Mouse (Mus musculus) neural tube, embryonic 12.5 days (tissue): ENCODE measurements around the gene Slc6a16. TPM values are rescaled to one million over a fixed set of nuclear protein-coding genes. Genes with fewer than 3 reads are reported as not detected.

Experiments
- ATAC-seq: fragments of 200-750 bp; cut with Nextera tagmentation; 2 replicates; pipeline ENCODE4 v1.8.0; 2017; ENCODE audit warnings: low read depth, mild to moderate bottlenecking, moderate TSS enrichment, moderate library complexity; ENCODE audit not compliant: low FRiP score
- H3K27ac ChIP-seq: fragments of 300-500 bp; sonication (generic); 2 replicates; pipeline ENCODE4 v1.5.1; 2016
- H3K27me3 ChIP-seq: fragments of 300-500 bp; sonication (generic); replicated peaks from 2 replicates; pipeline ENCODE4 v1.6.1; 2016; ENCODE audit warnings: mild to moderate bottlenecking
- H3K36me3 ChIP-seq: fragments of 300-500 bp; sonication (generic); 2 replicates; pipeline ENCODE4 v1.6.1; 2016; ENCODE audit warnings: mild to moderate bottlenecking
- H3K4me1 ChIP-seq: fragments of 300-500 bp; sonication (generic); 2 replicates; pipeline ENCODE4 v1.6.1; 2016
- H3K4me2 ChIP-seq: fragments of 300-500 bp; sonication (generic); replicated peaks from 2 replicates; pipeline ENCODE4 v1.6.1; 2016; ENCODE audit warnings: mild to moderate bottlenecking
- H3K4me3 ChIP-seq: fragments of 300-500 bp; sonication (generic); 2 replicates; pipeline ENCODE4 v1.5.1; 2016
- H3K9ac ChIP-seq: fragments of 300-500 bp; sonication (generic); 2 replicates; pipeline ENCODE4 v1.6.1; 2016; ENCODE audit warnings: mild to moderate bottlenecking
- H3K9me3 ChIP-seq: fragments of 300-500 bp; sonication (generic); 2 replicates; pipeline ENCODE4 v1.6.1; 2016; ENCODE audit warnings: mild to moderate bottlenecking
- WGBS: fragments of 180-500 bp; shearing (Covaris S2); methylation state at CpG from one replicate; pipeline ENCODE4 v1.1.7; 2016; 5-methylcytosine and 5-hydroxymethylcytosine counted together
- polyA plus RNA-seq: library from polyadenylated mRNA; unstranded; fragments of >200 nt; fragmentation: Nextera tagmentation; extraction: Ambion mirVana; gene quantifications from 2 replicates; pipeline ENCODE4 v1.2.1, GENCODE M21; 2016

Slc6a16 gene
- polyA plus RNA-seq, result 0.20 TPM in 1 of 2 replicates, not detected in the other

GRCm38 (mm10) chr7:45240633-45241388 lies at the start of gene Slc6a16:
TSS of gene Slc6a16 (plus strand) at chr7:45241085.
- Histone ChIP-seq H3K4me1 (peaks cover 8% of the 10 kb centered on the region), H3K4me3 (peak within 1 kb of the TSS; percentile 31), H3K36me3 (no peaks in the 10 kb centered on the region), H3K27ac (no peak within 1 kb of the TSS), H3K27me3 (peaks cover 41% of the 10 kb centered on the region), H3K9me3 (no peaks in the 10 kb centered on the region), H3K9ac (peak within 1 kb of the TSS; percentile 44), H3K4me2 (peak within 1 kb of the TSS; percentile 62)
- no peak for ATAC-seq
- 8% methylated on average over 51 of the region's 53 CpGs for WGBS

- no peak for ATAC-seq
Measured at GRCm38 (mm10) chr7:45191161-45191560, 49.7 kb upstream of the Slc6a16 start.

DNA sequence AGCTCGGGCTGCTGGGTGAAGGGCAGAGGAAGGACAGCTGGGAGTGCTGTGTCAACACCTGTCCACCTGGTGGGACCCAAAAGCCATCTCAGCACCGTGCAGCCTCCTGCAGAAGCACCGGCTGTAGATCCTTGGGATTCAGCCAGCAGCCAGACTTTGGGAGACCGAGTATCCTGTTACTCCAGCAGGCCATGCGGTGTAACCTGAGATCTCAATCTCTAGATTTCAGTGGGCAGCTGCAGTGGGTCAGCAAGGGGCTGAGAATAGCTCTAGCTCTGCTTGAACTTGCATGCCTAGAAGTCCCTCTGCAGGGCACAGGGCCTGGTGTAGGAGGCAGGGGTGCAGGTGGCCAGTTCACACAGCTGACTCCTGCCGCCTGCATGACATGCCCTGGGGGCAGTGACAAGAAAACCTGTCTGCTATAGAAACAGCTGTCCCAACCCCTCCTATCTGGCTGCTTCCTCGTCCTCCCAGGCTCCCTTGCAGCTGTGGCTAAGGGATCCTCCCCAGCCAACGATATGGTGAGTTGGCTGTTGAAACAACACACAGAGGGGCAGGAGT lies 49.0 kb upstream of the Slc6a16 start:
- ATAC-seq, result no peak
- Histone ChIP-seq H3K4me1 (peaks cover 7% of the 10 kb centered on the region), H3K4me2 (no peak overlapping the region), H3K36me3 (no peaks in the 10 kb centered on the region), H3K27ac (no peak overlapping the region), H3K27me3 (peaks cover 31% of the 10 kb centered on the region), H3K4me3 (no peak overlapping the region), H3K9me3 (no peaks in the 10 kb centered on the region), H3K9ac (no peak overlapping the region)
- 21% methylated on average over 8 of the region's 8 CpGs for WGBS

More at GRCm38 (mm10) chr7:45191161-45191560, 49.7 kb upstream of the Slc6a16 start:
- H3K4me1 ChIP-seq, result peaks cover 7% of the 10 kb centered on the region
- H3K9me3 ChIP-seq, result no peaks in the 10 kb centered on the region
- 80% methylated on average over 2 of the region's 2 CpGs for WGBS
- no peaks in the 10 kb centered on the region for H3K36me3 ChIP-seq
- H3K9ac ChIP-seq, result no peak overlapping the region
- peaks cover 35% of the 10 kb centered on the region for H3K27me3 ChIP-seq
- H3K27ac ChIP-seq, result no peak overlapping the region
- H3K4me3 ChIP-seq, result no peak overlapping the region
- no peak overlapping the region for H3K4me2 ChIP-seq

DNA sequence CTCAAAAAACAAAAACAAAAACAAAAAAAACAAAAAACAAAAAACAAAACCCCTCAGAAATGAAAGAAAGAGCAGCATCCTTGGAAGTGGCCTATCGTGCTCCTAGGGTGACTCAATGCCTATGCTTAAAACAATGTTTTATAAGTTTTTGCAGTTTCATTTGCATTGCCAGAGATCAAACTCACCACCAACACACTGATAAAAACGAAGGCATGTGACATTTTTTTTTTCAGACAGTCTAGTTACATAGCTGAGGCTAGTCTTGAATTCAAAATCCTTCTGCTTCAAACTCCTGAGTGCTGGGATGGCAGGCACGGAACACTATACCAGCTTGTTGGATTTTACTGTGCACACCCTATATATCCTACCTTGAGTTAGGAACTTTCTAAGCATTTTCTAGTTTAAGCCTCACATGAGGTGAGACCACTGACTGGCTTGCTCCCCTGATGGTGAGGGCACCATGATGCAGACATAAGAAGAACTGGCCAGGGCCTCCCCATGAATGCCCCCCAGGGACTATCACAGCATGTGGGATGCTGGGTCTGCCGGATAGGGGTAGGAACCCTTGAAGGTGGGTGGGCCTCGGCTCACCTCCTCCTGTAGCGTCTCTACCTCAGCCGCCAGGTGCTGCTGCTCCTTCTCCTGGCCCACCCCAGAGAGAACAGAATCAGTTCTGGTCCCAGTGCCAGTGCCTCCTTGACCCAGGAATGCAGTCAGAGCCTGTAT lies 48.1 kb upstream of the Slc6a16 start:
- H3K36me3 ChIP-seq, result no peaks in the 10 kb centered on the region
- H3K27ac ChIP-seq, result no peak overlapping the region
- H3K4me2 ChIP-seq, result no peak overlapping the region
- peaks cover 28% of the 10 kb centered on the region for H3K27me3 ChIP-seq
- H3K9me3 ChIP-seq, result no peaks in the 10 kb centered on the region
- no peak for ATAC-seq
- H3K4me3 ChIP-seq, result no peak overlapping the region
- 85% methylated on average over 7 of the region's 7 CpGs for WGBS
- no peak overlapping the region for H3K9ac ChIP-seq
- H3K4me1 ChIP-seq, result peaks cover 7% of the 10 kb centered on the region

DNA sequence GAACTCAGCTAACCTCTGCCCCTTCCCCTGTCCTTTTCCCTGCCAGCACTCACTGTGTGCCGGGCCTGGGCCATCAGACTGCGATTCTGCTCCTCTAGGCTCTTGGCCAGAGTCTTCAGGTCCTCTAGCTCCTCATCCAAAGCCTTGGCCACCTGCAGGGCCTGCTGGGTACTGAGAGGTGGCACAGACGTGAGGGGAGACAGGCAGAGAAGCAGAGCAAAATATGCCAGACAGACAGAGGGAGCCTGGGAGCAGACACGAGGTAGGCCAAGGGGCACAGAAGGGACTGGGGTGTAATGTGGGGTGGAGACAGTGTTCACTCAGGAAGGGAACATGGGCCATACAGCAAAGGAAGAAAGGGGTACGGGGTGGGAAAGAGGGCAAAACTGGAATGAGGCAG lies 47.5 kb upstream of the Slc6a16 start:
- no peak overlapping the region for H3K27ac ChIP-seq
- H3K27me3 ChIP-seq, result peaks cover 23% of the 10 kb centered on the region; the same call in 1 of the 2 replicates

DNA sequence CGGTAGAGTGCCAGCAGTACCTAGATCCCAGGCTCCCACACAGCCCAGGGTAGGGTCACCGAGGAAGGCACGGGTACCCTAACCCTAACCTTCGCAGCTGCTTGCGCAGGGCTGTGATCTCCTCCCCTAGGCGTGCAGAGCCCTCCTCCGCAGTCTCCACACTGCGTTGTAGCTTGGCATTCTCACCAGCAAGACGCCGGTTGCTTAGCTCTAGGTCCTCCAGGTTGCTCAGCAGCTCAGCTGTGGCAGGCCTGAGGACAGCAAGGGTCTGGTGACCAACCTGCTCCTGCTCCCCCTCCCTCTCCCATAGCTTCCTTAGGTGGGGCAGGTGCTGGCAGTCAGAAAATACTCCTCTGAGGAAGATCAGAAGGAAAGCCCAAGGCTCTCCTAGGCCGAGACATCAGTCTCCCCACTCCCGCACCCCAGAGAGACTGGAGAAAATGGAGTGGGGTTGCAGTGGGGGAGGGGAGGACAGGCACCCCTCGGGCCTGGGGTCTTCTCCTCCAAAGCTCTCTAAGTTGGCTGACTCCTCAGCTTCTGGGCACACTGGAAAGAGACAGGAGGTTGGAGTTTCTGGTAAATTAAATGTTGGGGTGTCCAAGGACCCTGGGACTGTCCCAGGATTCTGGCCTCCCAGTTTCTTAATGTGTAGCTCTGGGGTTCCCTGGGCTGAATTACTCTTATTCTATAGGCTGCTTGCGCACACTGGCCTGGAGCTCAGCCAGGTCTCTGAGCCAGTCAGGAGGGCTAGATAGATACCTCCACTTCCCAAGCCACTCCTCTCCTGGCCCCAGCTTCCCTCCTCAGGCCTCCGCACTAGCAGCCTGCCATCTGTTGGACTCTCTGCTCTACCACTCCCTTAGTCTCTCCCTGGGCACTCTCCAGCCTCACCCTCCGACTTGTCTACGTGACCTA lies 46.8 kb upstream of the Slc6a16 start:
- Histone ChIP-seq H3K4me1 (peaks cover 7% of the 10 kb centered on the region), H3K36me3 (no peaks in the 10 kb centered on the region), H3K27ac (no peak overlapping the region), H3K4me3 (no peak overlapping the region), H3K9ac (no peak overlapping the region), H3K4me2 (no peak overlapping the region), H3K27me3 (peaks cover 18% of the 10 kb centered on the region; the same call in 1 of the 2 replicates), H3K9me3 (no peaks in the 10 kb centered on the region)
- no peak for ATAC-seq
- 76% methylated on average over 17 of the region's 17 CpGs for WGBS

More for the DNA sequence above, 47.5 kb upstream of the Slc6a16 start:
- H3K9ac ChIP-seq, result 0 out of 2 replicates have a peak overlapping the region, but pooled peaks have one; percentile 18
- no peak for ATAC-seq
- WGBS, result 72% methylated on average over 5 of the region's 5 CpGs
- no peaks in the 10 kb centered on the region for H3K36me3 ChIP-seq
- H3K9me3 ChIP-seq, result no peaks in the 10 kb centered on the region
- peaks cover 7% of the 10 kb centered on the region for H3K4me1 ChIP-seq
- H3K4me3 ChIP-seq, result no peak overlapping the region
- H3K4me2 ChIP-seq, result no peak overlapping the region

- H3K9ac ChIP-seq, result no peak overlapping the region
- H3K4me1 ChIP-seq, result peaks cover 7% of the 10 kb centered on the region
- H3K4me2 ChIP-seq, result no peak overlapping the region
- H3K4me3 ChIP-seq, result no peak overlapping the region
- no peaks in the 10 kb centered on the region for H3K9me3 ChIP-seq
- H3K36me3 ChIP-seq, result no peaks in the 10 kb centered on the region
- no peak for ATAC-seq
- WGBS, result 60% methylated on average over 13 of the region's 13 CpGs
- H3K27ac ChIP-seq, result no peak overlapping the region
- peaks cover 14% of the 10 kb centered on the region; the same call in 1 of the 2 replicates for H3K27me3 ChIP-seq
Measured at GRCm38 (mm10) chr7:45195341-45196175, 45.3 kb upstream of the Slc6a16 start.

GRCm38 (mm10) chr7:45196176-45196535 lies 44.7 kb upstream of the Slc6a16 start:
- H3K9ac ChIP-seq, result no peak overlapping the region
- H3K4me1 ChIP-seq, result peaks cover 7% of the 10 kb centered on the region
- peaks cover 14% of the 10 kb centered on the region; the same call in 1 of the 2 replicates for H3K27me3 ChIP-seq
- no peaks in the 10 kb centered on the region for H3K9me3 ChIP-seq
- H3K4me3 ChIP-seq, result no peak overlapping the region
- H3K4me2 ChIP-seq, result no peak overlapping the region
- no peaks in the 10 kb centered on the region for H3K36me3 ChIP-seq
- WGBS, result 90% methylated on average over 4 of the region's 4 CpGs
- no peak for ATAC-seq
- no peak overlapping the region for H3K27ac ChIP-seq

DNA sequence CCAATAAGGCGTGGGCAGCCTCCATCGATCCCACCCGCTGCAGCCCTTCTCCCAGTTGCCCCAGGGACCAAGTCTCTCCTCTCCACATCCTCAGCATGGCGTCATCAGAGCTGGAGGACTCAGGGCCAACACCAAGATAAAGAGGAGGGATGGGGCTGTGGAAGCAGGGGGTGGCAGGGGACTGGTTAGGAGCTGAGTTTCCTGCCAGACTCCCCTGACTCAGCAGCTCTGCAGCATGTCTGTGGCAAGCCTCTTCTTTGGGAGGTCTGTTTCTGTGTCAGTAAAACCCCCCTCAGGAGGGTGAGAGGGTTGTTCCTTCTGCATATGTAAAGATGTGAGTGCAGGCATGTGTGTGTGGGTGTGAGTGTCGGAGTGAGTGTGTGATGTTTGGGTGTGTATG lies 43.9 kb upstream of the Slc6a16 start:
- ATAC-seq, result no peak
- H3K36me3 ChIP-seq, result no peaks in the 10 kb centered on the region
- peaks cover 14% of the 10 kb centered on the region; the same call in 1 of the 2 replicates for H3K27me3 ChIP-seq

DNA sequence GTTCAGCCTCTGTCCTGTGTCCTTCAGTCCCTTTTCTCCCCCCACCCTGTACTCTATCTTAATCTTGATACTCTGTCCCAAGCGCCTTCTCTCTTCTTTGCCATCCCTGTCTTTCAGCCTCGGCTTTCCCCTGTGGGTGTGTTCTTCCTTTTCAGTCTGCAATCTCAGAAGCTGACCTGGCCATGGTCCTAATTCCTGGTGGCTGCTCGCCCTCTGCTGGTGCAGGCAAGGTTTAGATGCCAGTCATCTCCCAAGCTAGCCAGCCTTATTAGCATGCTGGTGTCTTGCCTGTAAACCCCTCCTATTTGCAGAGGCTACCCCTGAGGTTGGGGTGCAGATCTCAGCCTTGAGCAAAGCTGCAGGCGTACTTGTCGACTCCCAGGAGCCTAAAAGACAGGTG lies 42.5 kb upstream of the Slc6a16 start:
- H3K4me1 ChIP-seq, result no peaks in the 10 kb centered on the region
- H3K9me3 ChIP-seq, result no peaks in the 10 kb centered on the region
- peaks cover 14% of the 10 kb centered on the region; the same call in 1 of the 2 replicates for H3K27me3 ChIP-seq
- no peak overlapping the region for H3K4me3 ChIP-seq
- ATAC-seq, result 0 out of 2 replicates have a peak, but pooled peaks have one; percentile 41
- 9% methylated on average over 5 of the region's 5 CpGs for WGBS
- H3K9ac ChIP-seq, result 0 out of 2 replicates have a peak overlapping the region, but pooled peaks have one; percentile 8
- H3K36me3 ChIP-seq, result no peaks in the 10 kb centered on the region
- no peak overlapping the region for H3K27ac ChIP-seq
- no peak overlapping the region for H3K4me2 ChIP-seq

More for the DNA sequence above, 43.9 kb upstream of the Slc6a16 start:
- Histone ChIP-seq H3K9ac (no peak overlapping the region), H3K4me1 (peaks cover 2% of the 10 kb centered on the region), H3K4me3 (no peak overlapping the region), H3K4me2 (no peak overlapping the region), H3K9me3 (no peaks in the 10 kb centered on the region), H3K27ac (no peak overlapping the region)
- WGBS, result 71% methylated on average over 5 of the region's 5 CpGs

GRCm38 (mm10) chr7:45198961-45199360 lies 41.9 kb upstream of the Slc6a16 start:
- H3K9ac ChIP-seq, result 0 out of 2 replicates have a peak overlapping the region, but pooled peaks have one; percentile 13
- H3K4me1 ChIP-seq, result no peaks in the 10 kb centered on the region
- 81% methylated on average over 11 of the region's 11 CpGs for WGBS
- no peaks in the 10 kb centered on the region for H3K36me3 ChIP-seq
- no peak for ATAC-seq
- peaks cover 12% of the 10 kb centered on the region; the same call in 1 of the 2 replicates for H3K27me3 ChIP-seq
- H3K9me3 ChIP-seq, result no peaks in the 10 kb centered on the region
- no peak overlapping the region for H3K4me2 ChIP-seq
- no peak overlapping the region for H3K4me3 ChIP-seq
- H3K27ac ChIP-seq, result no peak overlapping the region
